10 mouse cellular contexts compared by ENCODE assay signal in genomic region chr4:134041317-134042123, GRCm38 (mm10). TPM values are rescaled to one million over a fixed set of nuclear protein-coding genes. Genes with fewer than 3 reads are reported as not detected.
DNase-seq lines count a peak whose midpoint lies in the region; ATAC-seq and TF ChIP-seq lines count a peak whose summit lies in the region.
"Had no signal": no experiment of that assay in that cellular context is flagged by ENCODE, and none has a peak within 500 bp of the region (broad histone marks: within the 10 kb centered on the region; RNA-seq: fewer than 3 reads in every experiment).

No protein-coding gene starts in this region.

- WGBS in kidney, embryonic 15.5 days = 35% methylated on average over 9 of the region's 9 CpGs

- no peaks in the 10 kb centered on the region for H3K27me3 ChIP-seq in kidney, embryonic 15.5 days
- no peaks in the 10 kb centered on the region; a peak in 1 of 4 replicates for H3K27me3 ChIP-seq in MEL (ENCODE audit: control insufficient read depth in 1 of 2, insufficient read depth in 2 of 2, low read length in 2 of 2)

- 0 out of 2 replicates have a peak overlapping the region, but pooled peaks have one; percentile 4 for H3K27ac ChIP-seq in kidney, embryonic 15.5 days
- H3K27ac ChIP-seq in MEL (ENCODE audit: control insufficient read depth, low read depth, low read length) = no peak overlapping the region

- no peak for TF ChIP-seq CTCF in MEL (IDR thresholded peaks at IDR 0.05 in 2 of 3, conservative IDR thresholded peaks at IDR 0.05 in 1 of 3; ENCODE audit: control insufficient read depth in 1 of 3, insufficient read depth in 1 of 3, low read depth in 2 of 3, low read length in 3 of 3, poor library complexity in 1 of 3, severe bottlenecking in 1 of 3)

- H3K4me2 ChIP-seq in kidney, embryonic 15.5 days = 0 out of 2 replicates have a peak overlapping the region, but pooled peaks have one; percentile 17

- H3K9ac ChIP-seq in kidney, embryonic 15.5 days = no peak overlapping the region
- H3K9ac ChIP-seq in MEL (ENCODE audit: control insufficient read depth, low read depth, low read length, poor library complexity, severe bottlenecking) = no peak overlapping the region

- H3K79me2 ChIP-seq in MEL (ENCODE audit: control insufficient read depth, insufficient read depth, low read length, poor library complexity) = no peaks in the 10 kb centered on the region

- peaks cover 8% of the 10 kb centered on the region for H3K4me1 ChIP-seq in kidney, embryonic 15.5 days
- H3K4me1 ChIP-seq in MEL (ENCODE audit: control insufficient read depth in 1 of 2, insufficient read depth in 2 of 2, low read length in 2 of 2) = no peaks in the 10 kb centered on the region

- DNase-seq in kidney, adult 8-10 months = no peak
- DNase-seq in MEL (ENCODE audit: low read depth, low spot score) = peak; percentile 81
- DNase-seq in lung, postnatal 14 days = peak; percentile 30
- DNase-seq in frontal cortex, postnatal 14 days (ENCODE audit: low spot score in 2 of 2) = no peak
- no peak for DNase-seq in cerebellum, postnatal 36 days
- no peak for DNase-seq in frontal cortex, postnatal 25 days (ENCODE audit: low spot score in 2 of 2)

- no peaks in the 10 kb centered on the region for H3K36me3 ChIP-seq in kidney, embryonic 15.5 days
- H3K36me3 ChIP-seq in MEL (ENCODE audit: control insufficient read depth in 1 of 2, insufficient read depth in 2 of 2, low read length in 2 of 2) = no peaks in the 10 kb centered on the region

- H3K9me3 ChIP-seq in kidney, embryonic 15.5 days (replicated peaks) = no peaks in the 10 kb centered on the region
- no peaks in the 10 kb centered on the region for H3K9me3 ChIP-seq in MEL (replicated peaks; ENCODE audit: insufficient read depth, low read length)

- TF ChIP-seq POLR2A in MEL (IDR thresholded peaks at IDR 0.05; ENCODE audit: control insufficient read depth in 1 of 2, insufficient read depth in 1 of 2, low read depth in 1 of 2, low read length in 2 of 2, poor library complexity in 1 of 2) = no peak

- no peak overlapping the region for H3K4me3 ChIP-seq in kidney, embryonic 15.5 days (replicated peaks)
- H3K4me3 ChIP-seq in MEL (ENCODE audit: control insufficient read depth in 1 of 2, insufficient read depth in 1 of 2, low read depth in 2 of 2, low read length in 2 of 2) = no peak overlapping the region

- no peak for TF ChIP-seq EP300 in MEL (IDR thresholded peaks at IDR 0.05; ENCODE audit: low read depth in 1 of 2, low read length in 2 of 2)

- 0 out of 2 replicates have a peak, but pooled peaks have one; percentile 18 for ATAC-seq in kidney, embryonic 15.5 days (replicated peaks; ENCODE audit: low FRiP score)
- peak; percentile 28 for ATAC-seq in activated CD4-positive, CD25-positive, alpha-beta regulatory T cell, adult 4 months

- no peak for TF ChIP-seq RAD21 in MEL (IDR thresholded peaks at IDR 0.05; ENCODE audit: low read depth, low read length)

TF ChIP-seq in MEL, 35 proteins besides CTCF, POLR2A, EP300 and RAD21:
- TF ChIP-seq TBP (IDR thresholded peaks at IDR 0.05; ENCODE audit: low read depth, low read length) = peak; percentile 92
- peak; percentile 35; the same call in 1 of the 2 replicates for TF ChIP-seq USF1 (IDR thresholded peaks at IDR 0.05; ENCODE audit: low read depth, low read length)
- peak; percentile 75 for TF ChIP-seq RCOR1 (IDR thresholded peaks at IDR 0.05; ENCODE audit: low read depth, low read length)
- no peak for TF ChIP-seq TAL1 (IDR thresholded peaks at IDR 0.05; ENCODE audit: low read length)
- no peak for TF ChIP-seq TCF12 (IDR thresholded peaks at IDR 0.05; ENCODE audit: low read depth, low read length)
- TF ChIP-seq MAFK (IDR thresholded peaks at IDR 0.05; ENCODE audit: borderline replicate concordance, low read depth, low read length) = no peak
- no peak for TF ChIP-seq UBTF (IDR thresholded peaks at IDR 0.05; ENCODE audit: borderline replicate concordance, insufficient read depth, low read depth, low read length)
- no peak for TF ChIP-seq KAT2A (conservative IDR thresholded peaks at IDR 0.05; ENCODE audit: low read depth, low read length)
- peak; percentile 63 for TF ChIP-seq ETS1 (IDR thresholded peaks at IDR 0.05; ENCODE audit: low read depth, low read length)
- TF ChIP-seq CHD2 (IDR thresholded peaks at IDR 0.05; ENCODE audit: low read length) = no peak
- no peak for TF ChIP-seq MAX (IDR thresholded peaks at IDR 0.05; ENCODE audit: low read length)
- no peak for TF ChIP-seq SIN3A (IDR thresholded peaks at IDR 0.05; ENCODE audit: low read length)
- TF ChIP-seq ZMIZ1 (IDR thresholded peaks at IDR 0.05; ENCODE audit: low read depth, low read length) = no peak
- TF ChIP-seq MAZ (IDR thresholded peaks at IDR 0.05; ENCODE audit: low read depth, low read length) = no peak
- no peak for TF ChIP-seq NELFE (IDR thresholded peaks at IDR 0.05; ENCODE audit: low read depth, low read length)
- TF ChIP-seq SMC3 (IDR thresholded peaks at IDR 0.05; ENCODE audit: low read depth, low read length) = no peak
- TF ChIP-seq JUND (IDR thresholded peaks at IDR 0.05; ENCODE audit: low read depth, low read length) = no peak
- TF ChIP-seq ZNF384 (IDR thresholded peaks at IDR 0.05; ENCODE audit: low read depth, low read length) = no peak
- TF ChIP-seq POLR2AphosphoS5 (IDR thresholded peaks at IDR 0.05; ENCODE audit: borderline replicate concordance, low read depth, low read length) = no peak
- TF ChIP-seq ZC3H11A (IDR thresholded peaks at IDR 0.05; ENCODE audit: low read depth, low read length) = no peak
- TF ChIP-seq MYC (IDR thresholded peaks at IDR 0.05; ENCODE audit: low read depth, low read length) = no peak
- peak; percentile 43; the same call in 1 of the 2 replicates for TF ChIP-seq BHLHE40 (IDR thresholded peaks at IDR 0.05; ENCODE audit: borderline replicate concordance, low read depth, low read length)
- no peak for TF ChIP-seq MYB (IDR thresholded peaks at IDR 0.05; ENCODE audit: low read depth, low read length)
- TF ChIP-seq GATA1 (IDR thresholded peaks at IDR 0.05; ENCODE audit: low read depth, low read length) = no peak
- TF ChIP-seq GABPA (IDR thresholded peaks at IDR 0.05; ENCODE audit: low read depth, low read length) = no peak
- no peak for TF ChIP-seq POLR2AphosphoS2 (IDR thresholded peaks at IDR 0.05; ENCODE audit: low read length)
- no peak for TF ChIP-seq MXI1 (IDR thresholded peaks at IDR 0.05; ENCODE audit: low read depth, low read length)
- no peak for TF ChIP-seq E2F4 (IDR thresholded peaks at IDR 0.05; ENCODE audit: borderline replicate concordance, low read depth, low read length)
- no peak for TF ChIP-seq USF2 (IDR thresholded peaks at IDR 0.05; ENCODE audit: borderline replicate concordance in 1 of 2, insufficient read depth in 1 of 2, low read depth in 1 of 2, low read length in 2 of 2)
- TF ChIP-seq NRF1 (IDR thresholded peaks at IDR 0.05; ENCODE audit: insufficient read depth, low read depth, low read length, poor library complexity, severe bottlenecking) = no peak
- no peak for TF ChIP-seq CHD1 (IDR thresholded peaks at IDR 0.05; ENCODE audit: low read depth, low read length)
- no peak for TF ChIP-seq MEF2A (IDR thresholded peaks at IDR 0.05; ENCODE audit: extremely low read depth, insufficient replicate concordance, low read depth, low read length, poor library complexity, severe bottlenecking)
- no peak for TF ChIP-seq ELF1 (IDR thresholded peaks at IDR 0.05; ENCODE audit: low read depth, low read length)
- TF ChIP-seq ZKSCAN1 (IDR thresholded peaks at IDR 0.05; ENCODE audit: low read depth, low read length) = no peak
- no peak for TF ChIP-seq HCFC1 (IDR thresholded peaks at IDR 0.05; ENCODE audit: low read depth, low read length)

RNA-seq across cellular contexts. Expression of gene Zfp683, which starts 12.1 kb away (rescaled TPM):
- not detected in 2 replicates for polyA plus RNA-seq in kidney, embryonic 15.5 days (2015; fragmentation: Nextera tagmentation; extraction: Ambion mirVana)
- total RNA-seq in MEL (2012; rRNA removed) = not detected in 2 replicates
- polyA plus RNA-seq in MEL (2012; ENCODE audit: insufficient read depth in 1 of 2, insufficient read length in 2 of 2, low read depth in 1 of 2, low replicate concordance in 2 of 2, missing spikeins in 1 of 2) = not detected
- polyA plus RNA-seq in activated CD4-positive, CD25-positive, alpha-beta regulatory T cell, adult 4 months (2017; shearing (Covaris generic)) = under 1 TPM; 0.33 to 0.37 TPM

RNA-seq across cellular contexts. Expression of gene Crybg2, which starts 19.1 kb away (rescaled TPM):
- polyA plus RNA-seq in kidney, embryonic 15.5 days (2015; fragmentation: Nextera tagmentation; extraction: Ambion mirVana) = 3.9 and 4.4 TPM in 2 replicates
- total RNA-seq in MEL (2012; rRNA removed) = 0.65 and 0.72 TPM in 2 replicates
- polyA plus RNA-seq in MEL (2012; ENCODE audit: insufficient read depth in 1 of 2, insufficient read length in 2 of 2, low read depth in 1 of 2, low replicate concordance in 2 of 2, missing spikeins in 1 of 2) = 1 to 10 TPM in 1 of 2 experiments, not detected in 1; 2.3 TPM
- 10 to 100 TPM; 15.7 to 20.2 TPM for polyA plus RNA-seq in activated CD4-positive, CD25-positive, alpha-beta regulatory T cell, adult 4 months (2017; shearing (Covaris generic))

RNA-seq across cellular contexts. Expression of gene Lin28a, which starts 22.9 kb away (rescaled TPM):
- polyA plus RNA-seq in kidney, embryonic 15.5 days (2015; fragmentation: Nextera tagmentation; extraction: Ambion mirVana) = 0.17 and 0.18 TPM in 2 replicates
- not detected in 2 replicates for total RNA-seq in MEL (2012; rRNA removed)
- polyA plus RNA-seq in MEL (2012; ENCODE audit: insufficient read depth in 1 of 2, insufficient read length in 2 of 2, low read depth in 1 of 2, low replicate concordance in 2 of 2, missing spikeins in 1 of 2) = under 1 TPM in 1 of 2 experiments, not detected in 1; 0.01 TPM
- polyA plus RNA-seq in activated CD4-positive, CD25-positive, alpha-beta regulatory T cell, adult 4 months (2017; shearing (Covaris generic)) = not detected
- polyA plus RNA-seq: large intestine, adult 2 months; small intestine, adult 2 months had no signal

RNA-seq across cellular contexts. Expression of gene Dhdds, which starts 40.8 kb away (rescaled TPM):
- polyA plus RNA-seq in kidney, embryonic 15.5 days (2015; fragmentation: Nextera tagmentation; extraction: Ambion mirVana) = 47.4 and 48.4 TPM in 2 replicates
- 15.9 and 19.0 TPM in 2 replicates for total RNA-seq in MEL (2012; rRNA removed)
- 10 to 100 TPM in 1 of 2 experiments, not detected in 1; 37.7 TPM for polyA plus RNA-seq in MEL (2012; ENCODE audit: insufficient read depth in 1 of 2, insufficient read length in 2 of 2, low read depth in 1 of 2, low replicate concordance in 2 of 2, missing spikeins in 1 of 2)
- polyA plus RNA-seq in activated CD4-positive, CD25-positive, alpha-beta regulatory T cell, adult 4 months (2017; shearing (Covaris generic)) = 10 to 100 TPM; 16.7 to 20.0 TPM

RNA-seq across cellular contexts. Expression of gene Cd52, which starts 53.4 kb away (rescaled TPM):
- polyA plus RNA-seq in kidney, embryonic 15.5 days (2015; fragmentation: Nextera tagmentation; extraction: Ambion mirVana) = 12.0 and 12.2 TPM in 2 replicates
- total RNA-seq in MEL (2012; rRNA removed) = 0.52 and 1.3 TPM in 2 replicates
- under 1 TPM in 1 of 2 experiments, not detected in 1; 0.86 TPM for polyA plus RNA-seq in MEL (2012; ENCODE audit: insufficient read depth in 1 of 2, insufficient read length in 2 of 2, low read depth in 1 of 2, low replicate concordance in 2 of 2, missing spikeins in 1 of 2)
- polyA plus RNA-seq in activated CD4-positive, CD25-positive, alpha-beta regulatory T cell, adult 4 months (2017; shearing (Covaris generic)) = 1,000 to 10,000 TPM; 3,607 to 4,442 TPM

Comparison
In these comparisons a context has a peak if more than half of its experiments do, and no peak if none do; other contexts are left out.
1. DNase-seq: peak in MEL (single experiment) and lung, postnatal 14 days (single experiment); none in kidney, adult 8-10 months (0 of 2), frontal cortex, postnatal 14 days (0 of 2), cerebellum, postnatal 36 days (0 of 2) and frontal cortex, postnatal 25 days (0 of 2).